Mouse (Mus musculus): Measurements from ENCODE around the gene Gpr55. TPM values are rescaled to one million over a fixed set of nuclear protein-coding genes. Genes with fewer than 3 reads are reported as not detected.
A peak's percentile ranks its signal among the peaks of the same experiment; 100 is the strongest.

Gene Gpr55
- polyA plus RNA-seq, 1 experiment: not detected

DNA sequence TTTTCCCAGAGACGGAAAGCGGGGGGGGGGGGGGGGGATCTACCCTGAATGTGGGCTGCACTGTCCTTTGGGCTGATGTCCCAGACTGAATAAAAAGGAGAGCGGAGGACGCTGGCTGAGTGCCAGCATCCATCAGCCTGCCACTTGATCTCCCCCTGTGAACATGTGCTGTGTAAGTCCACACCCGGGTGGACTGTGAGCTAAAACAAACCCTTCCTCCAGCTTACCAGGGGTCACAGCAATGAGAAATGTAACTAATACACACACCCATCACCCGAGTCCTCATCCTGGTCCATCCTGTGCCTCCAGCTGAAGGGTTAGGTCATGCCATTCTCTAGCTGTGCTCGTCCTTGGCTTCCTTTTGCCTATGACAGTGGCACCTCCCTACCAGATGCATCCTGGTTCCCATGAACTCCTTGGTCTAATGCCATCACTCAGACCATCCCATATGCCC, 58.7 kb downstream of the Gpr55 start:
- Histone ChIP-seq H3K27me3 (replicated peaks) (peaks cover 2% of the 10 kb centered on the region), H3K9me3 (no peaks in the 10 kb centered on the region), H3K36me3 (replicated peaks; ENCODE audit: low read length) (peaks cover 50% of the 10 kb centered on the region), H3K4me3 (replicated peaks) (no peak overlapping the region), H3K4me1 (peaks cover 45% of the 10 kb centered on the region)
- TF ChIP-seq GATA1 (IDR thresholded peaks at IDR 0.05; ENCODE audit: borderline replicate concordance, low read length): no peak
- no peak for TF ChIP-seq FLI1 (IDR thresholded peaks at IDR 0.05; ENCODE audit: low read length)

GRCm38 (mm10) chr1:85901516-85902107, 59.2 kb downstream of the Gpr55 start:
- Histone ChIP-seq H3K27me3 (replicated peaks) (peaks cover 2% of the 10 kb centered on the region), H3K36me3 (replicated peaks; ENCODE audit: low read length) (peaks cover 45% of the 10 kb centered on the region), H3K4me3 (replicated peaks) (no peak overlapping the region), H3K9me3 (no peaks in the 10 kb centered on the region), H3K4me1 (peaks cover 50% of the 10 kb centered on the region)
- TF ChIP-seq GATA1 (IDR thresholded peaks at IDR 0.05; ENCODE audit: borderline replicate concordance, low read length): no peak
- no peak for TF ChIP-seq FLI1 (IDR thresholded peaks at IDR 0.05; ENCODE audit: low read length)

DNA sequence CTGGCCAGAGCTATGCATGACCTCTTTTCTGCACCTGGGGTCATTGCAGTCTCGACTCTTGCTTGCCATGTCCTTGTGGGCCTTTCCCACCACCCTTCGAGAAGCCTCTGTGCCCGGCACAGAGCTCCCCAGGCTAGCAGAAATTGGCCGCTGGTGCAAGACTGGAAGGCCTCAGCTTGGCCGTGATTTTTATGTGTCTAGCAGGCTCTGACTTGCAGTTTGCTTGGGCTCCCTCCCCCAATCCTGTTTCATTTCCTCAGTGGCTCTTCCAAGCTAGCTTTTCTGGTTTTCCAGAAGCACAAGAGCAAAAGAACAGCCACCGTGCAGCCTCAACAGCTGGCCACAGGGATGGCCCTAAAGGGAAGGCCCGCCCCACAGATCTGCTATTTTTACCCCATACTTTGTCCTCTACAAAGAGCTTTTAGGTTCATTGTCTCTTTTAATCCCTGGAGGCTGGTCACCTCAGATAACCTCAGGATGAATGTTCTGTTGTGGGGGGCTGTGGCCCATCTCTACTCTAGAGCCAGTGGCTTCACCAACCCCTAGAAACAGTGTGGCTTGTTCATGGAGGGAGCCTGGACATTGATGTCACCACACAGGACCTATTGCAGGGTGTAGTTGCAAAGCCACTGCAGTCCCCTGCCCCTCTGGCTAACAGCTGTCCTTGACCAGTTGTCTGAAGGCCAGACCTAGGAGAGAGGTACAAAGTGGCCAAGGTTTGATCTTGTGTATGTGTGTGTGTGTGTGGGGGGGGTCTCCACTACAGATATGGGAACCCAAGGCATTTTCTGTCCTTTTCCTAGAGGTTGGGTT, 60.1 kb downstream of the Gpr55 start:
- TF ChIP-seq GATA1 (IDR thresholded peaks at IDR 0.05; ENCODE audit: borderline replicate concordance, low read length) (no peak), FLI1 (IDR thresholded peaks at IDR 0.05; ENCODE audit: low read length) (no peak)
- H3K9me3 ChIP-seq: no peaks in the 10 kb centered on the region
- peaks cover 36% of the 10 kb centered on the region for H3K36me3 ChIP-seq (replicated peaks; ENCODE audit: low read length)
- H3K4me1 ChIP-seq: peaks cover 57% of the 10 kb centered on the region
- H3K27me3 ChIP-seq (replicated peaks): peaks cover 2% of the 10 kb centered on the region
- peak overlapping the region; percentile 59 for H3K4me3 ChIP-seq (replicated peaks)

DNA sequence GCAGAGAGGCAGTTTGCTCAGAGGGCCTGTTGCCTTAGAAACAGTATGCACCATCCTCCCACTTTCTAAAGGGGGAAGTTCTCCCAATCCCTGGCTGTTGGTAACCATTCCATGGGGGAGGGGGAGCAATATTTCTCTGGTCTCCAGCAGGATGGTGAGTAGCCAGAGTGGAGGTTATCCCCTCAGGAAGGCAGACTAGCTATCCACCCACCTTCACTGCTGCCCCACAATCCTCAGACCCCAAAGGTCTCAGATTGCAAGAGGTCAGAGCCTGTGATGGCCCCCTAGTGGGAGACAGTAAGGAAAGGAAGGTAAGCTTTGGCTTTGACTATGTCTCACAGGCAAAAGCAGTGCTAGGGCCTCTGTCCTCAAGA, 61.4 kb downstream of the Gpr55 start:
- Histone ChIP-seq H3K9me3 (no peaks in the 10 kb centered on the region), H3K27me3 (replicated peaks) (peaks cover 2% of the 10 kb centered on the region), H3K36me3 (replicated peaks; ENCODE audit: low read length) (peaks cover 23% of the 10 kb centered on the region), H3K4me1 (peaks cover 71% of the 10 kb centered on the region), H3K4me3 (replicated peaks) (no peak overlapping the region)
- TF ChIP-seq GATA1 (IDR thresholded peaks at IDR 0.05; ENCODE audit: borderline replicate concordance, low read length) (no peak), FLI1 (IDR thresholded peaks at IDR 0.05; ENCODE audit: low read length) (no peak)

- Histone ChIP-seq H3K9me3 (no peaks in the 10 kb centered on the region), H3K36me3 (replicated peaks; ENCODE audit: low read length) (peaks cover 18% of the 10 kb centered on the region), H3K27me3 (replicated peaks) (peaks cover 2% of the 10 kb centered on the region), H3K4me1 (peaks cover 76% of the 10 kb centered on the region), H3K4me3 (replicated peaks) (no peak overlapping the region)
- TF ChIP-seq GATA1 (IDR thresholded peaks at IDR 0.05; ENCODE audit: borderline replicate concordance, low read length): no peak
- no peak for TF ChIP-seq FLI1 (IDR thresholded peaks at IDR 0.05; ENCODE audit: low read length)
Observed at GRCm38 (mm10) chr1:85898761-85899387, 61.9 kb downstream of the Gpr55 start.

- Histone ChIP-seq H3K4me1 (peaks cover 80% of the 10 kb centered on the region), H3K36me3 (replicated peaks; ENCODE audit: low read length) (peaks cover 11% of the 10 kb centered on the region), H3K9me3 (no peaks in the 10 kb centered on the region), H3K4me3 (replicated peaks) (no peak overlapping the region), H3K27me3 (replicated peaks) (peaks cover 6% of the 10 kb centered on the region)
- TF ChIP-seq GATA1 (IDR thresholded peaks at IDR 0.05; ENCODE audit: borderline replicate concordance, low read length) (no peak), FLI1 (IDR thresholded peaks at IDR 0.05; ENCODE audit: low read length) (no peak)
Observed at GRCm38 (mm10) chr1:85897901-85898760, 62.7 kb downstream of the Gpr55 start.

DNA sequence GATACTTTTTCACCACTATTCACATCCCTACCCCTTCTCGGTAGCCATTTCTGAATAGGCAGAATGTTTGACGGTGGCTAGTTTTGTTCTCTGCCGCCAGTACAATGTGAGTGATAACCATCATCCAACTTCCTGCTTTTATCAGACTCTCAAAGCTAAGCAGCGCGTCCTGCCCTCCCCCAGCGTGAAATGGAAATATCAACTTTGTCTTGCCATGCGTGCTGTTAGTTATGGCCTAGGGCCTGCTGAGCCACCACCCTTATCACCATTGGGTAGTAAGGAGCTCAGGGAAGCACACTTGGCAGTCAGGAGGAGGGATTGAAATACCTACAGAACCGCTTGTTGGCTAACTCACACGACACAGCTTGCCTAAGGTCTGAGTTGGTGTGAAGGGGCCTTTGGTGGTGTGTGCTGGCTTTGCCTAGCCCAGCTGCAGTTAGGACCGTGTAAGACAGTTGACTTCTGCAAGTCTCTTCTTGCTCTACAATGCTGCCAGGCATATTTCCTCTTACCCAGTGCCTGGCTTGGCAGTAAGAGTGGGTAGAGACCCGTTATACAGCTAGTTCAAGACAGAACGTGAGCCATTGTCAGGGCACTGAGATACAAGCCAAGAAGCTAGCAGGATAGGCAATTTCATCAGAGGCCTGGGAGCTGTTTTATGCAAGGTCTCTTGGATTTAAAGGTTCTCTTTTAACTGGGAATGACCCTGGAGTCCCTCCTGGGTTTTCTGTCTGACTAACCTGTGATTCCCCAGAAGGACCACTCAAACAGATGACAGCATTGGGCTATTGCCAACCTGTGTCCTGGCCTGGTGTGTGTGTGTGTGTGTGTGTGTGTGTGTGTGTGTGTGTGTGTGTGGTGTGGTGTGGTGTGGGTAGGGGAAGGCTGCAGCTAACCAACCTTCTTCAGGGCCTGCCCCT, 63.8 kb downstream of the Gpr55 start:
- peaks cover 6% of the 10 kb centered on the region for H3K27me3 ChIP-seq (replicated peaks)
- peaks cover under 1% of the 10 kb centered on the region for H3K36me3 ChIP-seq (replicated peaks; ENCODE audit: low read length)
- H3K9me3 ChIP-seq: 0 out of 2 replicates have a peak, but pooled peaks cover 3% of the 10 kb centered on the region
- H3K4me3 ChIP-seq (replicated peaks): no peak overlapping the region
- TF ChIP-seq FLI1 (IDR thresholded peaks at IDR 0.05; ENCODE audit: low read length): no peak
- no peak for TF ChIP-seq GATA1 (IDR thresholded peaks at IDR 0.05; ENCODE audit: borderline replicate concordance, low read length)
- H3K4me1 ChIP-seq: peaks cover 83% of the 10 kb centered on the region

GRCm38 (mm10) chr1:85896110-85896509, 64.7 kb downstream of the Gpr55 start:
- no peak overlapping the region for H3K4me3 ChIP-seq (replicated peaks)
- H3K4me1 ChIP-seq: peaks cover 76% of the 10 kb centered on the region

More at GRCm38 (mm10) chr1:85896110-85896509, 64.7 kb downstream of the Gpr55 start:
- TF ChIP-seq FLI1 (IDR thresholded peaks at IDR 0.05; ENCODE audit: low read length) (no peak), GATA1 (IDR thresholded peaks at IDR 0.05; ENCODE audit: borderline replicate concordance, low read length) (no peak)
- Histone ChIP-seq H3K36me3 (replicated peaks; ENCODE audit: low read length) (no peaks in the 10 kb centered on the region), H3K27me3 (replicated peaks) (peaks cover 7% of the 10 kb centered on the region), H3K9me3 (0 out of 2 replicates have a peak, but pooled peaks cover 3% of the 10 kb centered on the region)
